Mouse (Mus musculus) embryo, embryonic 10 days (tissue): ENCODE measurements around the gene Apela.
"Not testable (repeated sequence)": the region's sequence is repeated elsewhere in the genome, so short reads cannot be mapped to it uniquely, and the experiment has no call there.

ENCODE experiments used
- DNase-seq: peaks from one replicate; pipeline ENCODE4 v3.0.0-alpha.2; 2015; ENCODE audit warnings: low spot score

Apela gene

DNA sequence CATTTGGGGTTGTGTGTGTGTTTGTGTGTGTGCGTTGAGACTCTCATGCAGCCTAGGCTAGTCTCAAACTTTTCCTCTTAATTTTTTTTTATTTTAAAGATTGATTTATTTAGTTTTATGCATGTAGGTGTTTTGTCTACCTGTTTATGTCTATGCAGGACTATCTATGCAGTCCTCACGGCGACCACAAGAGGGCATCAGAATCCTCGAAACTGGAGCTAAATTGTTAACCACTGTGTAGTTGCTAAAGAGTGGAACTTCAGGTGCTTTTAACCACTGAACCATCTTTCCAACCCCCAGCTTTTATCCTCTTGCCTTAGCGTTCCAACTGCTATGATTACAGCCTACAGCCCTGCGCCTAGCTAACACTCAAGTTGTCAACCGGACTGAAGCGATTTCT is 14.7 kb downstream of the Apela start:
- DNase-seq = peak; percentile 51

- no peak for DNase-seq
These were observed 18.7 kb downstream of the Apela start, which contains the start of the genes Trim61 and Trim60 for GRCm38 (mm10) chr8:65018423-65018822. TSS of gene Trim61 (minus strand) at chr8:65018523. TSS of gene Trim60 (minus strand) at chr8:65018584.

- DNase-seq = not testable (repeated sequence)
These were observed 29.5 kb downstream of the Apela start for GRCm38 (mm10) chr8:65007616-65008015.

DNA sequence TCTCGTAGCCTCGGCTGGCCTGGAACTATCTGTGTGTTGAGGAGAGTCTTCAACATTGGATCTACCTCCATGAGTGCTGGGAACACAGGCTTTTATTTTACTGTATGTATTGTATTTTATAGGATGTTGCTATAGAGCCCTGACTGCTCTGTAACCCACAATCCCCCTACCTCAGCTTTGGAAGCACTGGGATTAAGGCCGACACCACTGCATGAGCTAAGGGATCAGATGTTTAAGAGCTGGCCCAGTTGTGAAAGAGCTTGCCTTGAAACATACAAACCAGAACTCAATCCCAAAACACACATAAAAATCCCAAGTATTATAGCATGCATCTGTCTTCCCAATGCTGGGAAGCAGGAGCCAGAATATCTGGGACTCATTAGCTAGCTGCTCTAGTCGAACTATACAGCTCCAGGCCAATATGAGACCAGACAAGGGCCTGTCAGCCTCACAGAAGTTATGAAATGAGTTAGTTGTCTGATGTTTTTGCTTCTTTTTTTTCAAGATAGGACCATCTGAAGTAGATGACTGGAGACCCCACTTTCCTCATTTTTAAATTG is 38.2 kb downstream of the Apela start:
- DNase-seq = no peak

- no peak for DNase-seq
These were observed 49.4 kb downstream of the Apela start, which contains the start of gene Trim75 for GRCm38 (mm10) chr8:64987731-64988130. TSS of gene Trim75 (minus strand) at chr8:64987831.

DNA sequence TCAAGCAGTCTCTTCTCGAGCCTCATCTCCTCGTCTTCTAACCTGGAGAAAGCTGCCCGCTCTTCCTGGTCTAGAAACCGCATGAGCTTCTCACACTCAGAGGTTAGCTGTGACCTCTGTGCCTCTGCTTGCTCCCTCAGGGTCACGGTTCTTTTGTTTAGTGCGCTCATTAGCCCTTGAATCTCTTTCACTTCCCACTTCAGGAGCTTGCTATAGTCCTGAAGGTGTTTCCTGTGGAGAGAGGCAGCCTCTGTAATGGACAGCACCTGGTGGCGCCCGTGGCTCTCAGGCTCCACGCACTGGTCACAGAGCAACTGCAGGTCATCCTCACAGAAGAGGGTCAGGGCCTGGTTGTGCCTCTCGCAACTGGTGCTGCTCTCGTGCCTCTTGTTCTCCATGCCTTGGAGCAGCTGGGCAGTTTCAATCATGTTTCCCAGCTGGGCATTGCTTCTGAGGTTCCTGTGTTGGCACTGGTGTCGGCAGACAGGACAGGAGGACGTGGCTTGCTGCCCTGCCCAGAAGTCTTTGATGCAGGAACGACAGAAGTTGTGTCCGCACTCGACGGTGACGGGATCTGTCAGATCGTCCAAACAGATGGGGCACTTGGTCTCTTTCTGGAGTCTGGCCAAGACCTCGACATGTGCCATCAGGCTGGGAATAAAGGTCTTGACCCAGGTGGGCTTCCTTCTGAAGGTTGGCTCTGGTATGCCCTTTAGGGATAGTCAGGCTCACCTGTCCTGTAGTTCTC is 53.8 kb downstream of the Apela start:
- DNase-seq = no peak
